ENCODE assay signal across 8 mouse cellular contexts in the genomic region with DNA sequence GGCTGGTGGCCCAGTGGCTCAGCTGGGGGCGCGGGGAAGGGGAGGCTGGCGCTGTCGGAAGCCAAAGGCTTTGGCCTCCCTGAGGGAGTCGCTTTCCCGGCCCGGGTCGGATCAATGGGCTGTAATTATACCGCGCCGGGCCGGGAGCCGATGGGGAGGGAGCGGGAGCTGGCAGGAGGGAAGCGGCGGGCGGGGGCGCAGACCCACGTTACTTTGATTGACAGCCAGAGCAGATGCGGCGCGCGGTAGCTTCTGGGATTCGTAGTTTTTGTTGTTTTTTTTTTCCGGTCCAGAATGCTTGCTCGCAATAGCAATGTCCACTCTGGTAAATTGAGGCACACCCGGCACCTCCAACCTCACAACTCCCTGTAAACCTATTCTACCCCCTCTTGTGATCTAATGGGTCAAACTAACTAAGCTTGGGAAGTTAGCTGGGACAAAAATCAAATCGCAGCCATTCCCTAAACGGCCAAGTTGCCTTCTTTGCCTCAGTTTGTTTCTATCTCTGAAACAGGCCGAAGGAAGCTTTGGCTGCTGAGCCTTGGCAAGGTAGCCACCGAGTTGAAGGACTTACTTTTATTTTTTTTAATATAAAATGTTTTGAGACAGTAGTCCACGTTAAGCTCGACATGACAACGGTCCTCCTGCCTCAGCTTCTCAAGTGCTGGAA. TPM values are rescaled to one million over a fixed set of nuclear protein-coding genes. Genes with fewer than 3 reads are reported as not detected.
DNase-seq lines count a peak whose midpoint lies in the region; ATAC-seq and TF ChIP-seq lines count a peak whose summit lies in the region.

No protein-coding gene starts in this region.

- peak; percentile 50 for ATAC-seq in embryonic facial prominence, embryonic 13.5 days (ENCODE audit: insufficient number of reproducible peaks, insufficient read depth, low FRiP score, low TSS enrichment, low read depth)
- ATAC-seq in limb, embryonic 11.5 days (ENCODE audit: insufficient number of reproducible peaks, low FRiP score, low TSS enrichment, low read depth): peak; percentile 63
- ATAC-seq in midbrain, embryonic 13.5 days: peak; percentile 75

- 1% methylated on average over 34 of the region's 34 CpGs for WGBS in embryonic facial prominence, embryonic 13.5 days
- WGBS in heart, adult 2 months: under 1% methylated on average over 34 of the region's 34 CpGs
- WGBS in kidney, adult 2 months: under 1% methylated on average over 34 of the region's 34 CpGs
- under 1% methylated on average over 32 of the region's 34 CpGs for WGBS in limb, embryonic 11.5 days
- under 1% methylated on average over 34 of the region's 34 CpGs for WGBS in midbrain, embryonic 13.5 days
- under 1% methylated on average over 34 of the region's 34 CpGs for WGBS in small intestine, adult 2 months

- no peak for TF ChIP-seq EP300 in heart, adult 2 months (IDR thresholded peaks at IDR 0.05; ENCODE audit: insufficient read depth, low read depth, low read length)

- peak overlapping the region; percentile 44 for H3K4me3 ChIP-seq in embryonic facial prominence, embryonic 13.5 days
- peak overlapping the region; percentile 68 for H3K4me3 ChIP-seq in heart, adult 2 months
- peak overlapping the region; percentile 43 for H3K4me3 ChIP-seq in kidney, adult 2 months (ENCODE audit: insufficient read depth, low read depth, low read length)
- peak overlapping the region; percentile 25 for H3K4me3 ChIP-seq in limb, embryonic 11.5 days (ENCODE audit: low read depth, low read length)
- H3K4me3 ChIP-seq in midbrain, embryonic 13.5 days (replicated peaks): peak overlapping the region; percentile 39
- H3K4me3 ChIP-seq in small intestine, adult 2 months (ENCODE audit: low read depth, low read length): peak overlapping the region; percentile 67

- peak overlapping the region; percentile 75 for H3K4me2 ChIP-seq in embryonic facial prominence, embryonic 13.5 days
- peak overlapping the region; percentile 56 for H3K4me2 ChIP-seq in limb, embryonic 11.5 days (ENCODE audit: low read depth, severe bottlenecking)
- peak overlapping the region; percentile 67 for H3K4me2 ChIP-seq in midbrain, embryonic 13.5 days (replicated peaks)

- TF ChIP-seq POLR2A in heart, adult 2 months (IDR thresholded peaks at IDR 0.05; ENCODE audit: insufficient read depth, low read depth, low read length): 0 out of 2 replicates have a peak, but pooled peaks have one; percentile 17
- TF ChIP-seq POLR2A in kidney, adult 2 months (IDR thresholded peaks at IDR 0.05; ENCODE audit: low read depth, low read length): no peak
- no peak for TF ChIP-seq POLR2A in small intestine, adult 2 months (IDR thresholded peaks at IDR 0.05; ENCODE audit: low read depth, low read length)

- peak overlapping the region; percentile 38; the same call in 1 of the 2 replicates for H3K9ac ChIP-seq in embryonic facial prominence, embryonic 13.5 days
- H3K9ac ChIP-seq in heart, adult 2 months (ENCODE audit: low read depth, low read length): peak overlapping the region; percentile 68
- H3K9ac ChIP-seq in limb, embryonic 11.5 days (ENCODE audit: low read length): no peak overlapping the region
- no peak overlapping the region for H3K9ac ChIP-seq in midbrain, embryonic 13.5 days (replicated peaks)

- no peak for TF ChIP-seq CTCF in heart, adult 2 months (IDR thresholded peaks at IDR 0.05)
- no peak for TF ChIP-seq CTCF in kidney, adult 2 months (conservative IDR thresholded peaks at IDR 0.05; ENCODE audit: insufficient read depth, insufficient read length, low read depth, low read length)
- TF ChIP-seq CTCF in small intestine, adult 2 months (IDR thresholded peaks at IDR 0.05; ENCODE audit: extremely low read depth, insufficient read length, insufficient replicate concordance, low read depth, low read length): no peak

- peaks cover 10% of the 10 kb centered on the region for H3K27me3 ChIP-seq in embryonic facial prominence, embryonic 13.5 days
- H3K27me3 ChIP-seq in heart, adult 2 months (ENCODE audit: control insufficient read depth, insufficient read depth, low read length): no peaks in the 10 kb centered on the region
- no peaks in the 10 kb centered on the region for H3K27me3 ChIP-seq in kidney, adult 2 months (replicated peaks; ENCODE audit: control insufficient read depth, insufficient read depth, low read length)
- H3K27me3 ChIP-seq in limb, embryonic 11.5 days (ENCODE audit: control insufficient read depth, insufficient read depth, low read length): peaks cover 8% of the 10 kb centered on the region; the same call in 1 of the 2 replicates
- H3K27me3 ChIP-seq in midbrain, embryonic 13.5 days: peaks cover 65% of the 10 kb centered on the region
- H3K27me3 ChIP-seq in small intestine, adult 2 months (ENCODE audit: control insufficient read depth, insufficient read depth, low read length): peaks cover 8% of the 10 kb centered on the region

- no peaks in the 10 kb centered on the region for H3K9me3 ChIP-seq in embryonic facial prominence, embryonic 13.5 days
- no peaks in the 10 kb centered on the region for H3K9me3 ChIP-seq in limb, embryonic 11.5 days (ENCODE audit: control insufficient read depth, low read length)
- no peaks in the 10 kb centered on the region for H3K9me3 ChIP-seq in midbrain, embryonic 13.5 days

- peak overlapping the region; percentile 95 for H3K27ac ChIP-seq in embryonic facial prominence, embryonic 13.5 days
- H3K27ac ChIP-seq in heart, adult 2 months: peak overlapping the region; percentile 95
- peak overlapping the region; percentile 73; the same call in 1 of the 2 replicates for H3K27ac ChIP-seq in kidney, adult 2 months (ENCODE audit: insufficient read depth, low read depth, low read length)
- peak overlapping the region; percentile 87 for H3K27ac ChIP-seq in limb, embryonic 11.5 days (replicated peaks; ENCODE audit: low read depth, low read length)
- peak overlapping the region; percentile 84 for H3K27ac ChIP-seq in midbrain, embryonic 13.5 days
- H3K27ac ChIP-seq in small intestine, adult 2 months (ENCODE audit: insufficient read depth, low read depth, low read length): peak overlapping the region; percentile 36; the same call in 1 of the 2 replicates

- peaks cover 76% of the 10 kb centered on the region for H3K4me1 ChIP-seq in embryonic facial prominence, embryonic 13.5 days
- peaks cover 6% of the 10 kb centered on the region for H3K4me1 ChIP-seq in heart, adult 2 months (ENCODE audit: control insufficient read depth, insufficient read depth, low read length)
- H3K4me1 ChIP-seq in kidney, adult 2 months (ENCODE audit: control insufficient read depth, insufficient read depth, low read length): 0 out of 2 replicates have a peak, but pooled peaks cover 3% of the 10 kb centered on the region
- peaks cover 59% of the 10 kb centered on the region for H3K4me1 ChIP-seq in limb, embryonic 11.5 days (ENCODE audit: control insufficient read depth, insufficient read depth, low read length)
- peaks cover 77% of the 10 kb centered on the region for H3K4me1 ChIP-seq in midbrain, embryonic 13.5 days (replicated peaks)
- H3K4me1 ChIP-seq in small intestine, adult 2 months (ENCODE audit: control insufficient read depth, insufficient read depth, insufficient read length, low read length): peaks cover 9% of the 10 kb centered on the region

- intact Hi-C loops in heart, adult 2 months (cut with DNase I): loop anchor here (1.0 kb wide), 1 partner anchor 12 kb away; a partner anchor contains a TSS

- H3K36me3 ChIP-seq in embryonic facial prominence, embryonic 13.5 days: peaks cover 17% of the 10 kb centered on the region
- H3K36me3 ChIP-seq in heart, adult 2 months (ENCODE audit: control insufficient read depth, insufficient read depth, low read length): no peaks in the 10 kb centered on the region
- H3K36me3 ChIP-seq in kidney, adult 2 months (ENCODE audit: control insufficient read depth, insufficient read depth, low read length): no peaks in the 10 kb centered on the region
- H3K36me3 ChIP-seq in limb, embryonic 11.5 days (ENCODE audit: control insufficient read depth, insufficient read depth, low read length): no peaks in the 10 kb centered on the region
- H3K36me3 ChIP-seq in midbrain, embryonic 13.5 days: peaks cover 10% of the 10 kb centered on the region
- peaks cover 4% of the 10 kb centered on the region for H3K36me3 ChIP-seq in small intestine, adult 2 months (ENCODE audit: control insufficient read depth, insufficient read depth, low read length)

- DNase-seq in 3T3-L1 (ENCODE audit: low read depth, low spot score): peak; percentile 92
- peak; percentile 80 to 82 for DNase-seq in adrenal gland, postnatal 4 days (ENCODE audit: low spot score in 2 of 2)
- peak; percentile 92 to 94 for DNase-seq in heart, adult 2 months
- DNase-seq in kidney, adult 2 months: peak; percentile 98
- DNase-seq in limb, embryonic 11.5 days (ENCODE audit: low spot score): peak; percentile 99

- H3K79me2 ChIP-seq in heart, adult 2 months (replicated peaks; ENCODE audit: control insufficient read depth, insufficient read depth, low read length): no peaks in the 10 kb centered on the region

RNA-seq across cellular contexts. Expression of a gene that starts 3.4 kb away (rescaled TPM):
- total RNA-seq in adrenal gland, postnatal 4 days (2021): 10 to 100 TPM; 24.9 to 30.4 TPM
- 63.4 and 71.4 TPM in 2 replicates for polyA plus RNA-seq in embryonic facial prominence, embryonic 13.5 days (2015; fragmentation: Nextera tagmentation; extraction: Ambion mirVana)
- 1 to 10 TPM; 6.8 to 7.4 TPM for total RNA-seq in heart, adult 2 months (2021)
- 40.9 and 43.8 TPM in 2 replicates for polyA plus RNA-seq in heart, adult 2 months (2012; rRNA removed)
- 63.7 and 93.5 TPM in 2 replicates for polyA plus RNA-seq in kidney, adult 2 months (2012; rRNA removed)
- 13.7 and 18.4 TPM in 2 replicates for polyA plus RNA-seq in limb, embryonic 11.5 days (2014; fragmentation: Nextera tagmentation; extraction: Ambion mirVana)
- 23.6 and 26.2 TPM in 2 replicates for polyA plus RNA-seq in midbrain, embryonic 13.5 days (2015; fragmentation: Nextera tagmentation; extraction: Ambion mirVana)
- 17.8 and 20.4 TPM in 2 replicates for polyA plus RNA-seq in small intestine, adult 2 months (2012; rRNA removed)

RNA-seq across cellular contexts. Expression of a gene that starts 11.7 kb away (rescaled TPM):
- total RNA-seq in adrenal gland, postnatal 4 days (2021): 100 to 1,000 TPM; 639 to 647 TPM
- 464 and 465 TPM in 2 replicates for polyA plus RNA-seq in embryonic facial prominence, embryonic 13.5 days (2015; fragmentation: Nextera tagmentation; extraction: Ambion mirVana)
- total RNA-seq in heart, adult 2 months (2021): 1,000 to 10,000 TPM in 1 of 2 experiments, 100 to 1,000 TPM in 1; 982 to 1,113 TPM
- polyA plus RNA-seq in heart, adult 2 months (2012; rRNA removed): 2,586 and 3,063 TPM in 2 replicates
- 2,250 and 2,535 TPM in 2 replicates for polyA plus RNA-seq in kidney, adult 2 months (2012; rRNA removed)
- polyA plus RNA-seq in limb, embryonic 11.5 days (2014; fragmentation: Nextera tagmentation; extraction: Ambion mirVana): 259 and 343 TPM in 2 replicates
- polyA plus RNA-seq in midbrain, embryonic 13.5 days (2015; fragmentation: Nextera tagmentation; extraction: Ambion mirVana): 451 and 572 TPM in 2 replicates
- 1,054 and 3,003 TPM in 2 replicates for polyA plus RNA-seq in small intestine, adult 2 months (2012; rRNA removed)

RNA-seq across cellular contexts. Expression of a gene that starts 26.0 kb away (rescaled TPM):
- total RNA-seq in adrenal gland, postnatal 4 days (2021): 10 to 100 TPM; 74.2 to 74.4 TPM
- 84.2 and 90.1 TPM in 2 replicates for polyA plus RNA-seq in embryonic facial prominence, embryonic 13.5 days (2015; fragmentation: Nextera tagmentation; extraction: Ambion mirVana)
- 10 to 100 TPM; 46.6 to 53.5 TPM for total RNA-seq in heart, adult 2 months (2021)
- polyA plus RNA-seq in heart, adult 2 months (2012; rRNA removed): 68.0 and 81.9 TPM in 2 replicates
- polyA plus RNA-seq in kidney, adult 2 months (2012; rRNA removed): 93.0 and 107 TPM in 2 replicates
- polyA plus RNA-seq in limb, embryonic 11.5 days (2014; fragmentation: Nextera tagmentation; extraction: Ambion mirVana): 80.3 and 82.1 TPM in 2 replicates
- 74.5 and 77.1 TPM in 2 replicates for polyA plus RNA-seq in midbrain, embryonic 13.5 days (2015; fragmentation: Nextera tagmentation; extraction: Ambion mirVana)
- polyA plus RNA-seq in small intestine, adult 2 months (2012; rRNA removed): 318 and 828 TPM in 2 replicates

RNA-seq across cellular contexts. Expression of a gene that starts 29.9 kb away (rescaled TPM):
- 10 to 100 TPM; 12.8 to 20.2 TPM for total RNA-seq in adrenal gland, postnatal 4 days (2021)
- polyA plus RNA-seq in embryonic facial prominence, embryonic 13.5 days (2015; fragmentation: Nextera tagmentation; extraction: Ambion mirVana): 12.8 and 17.2 TPM in 2 replicates
- total RNA-seq in heart, adult 2 months (2021): 1 to 10 TPM; 5.1 to 7.7 TPM
- polyA plus RNA-seq in heart, adult 2 months (2012; rRNA removed): 19.0 and 20.1 TPM in 2 replicates
- polyA plus RNA-seq in kidney, adult 2 months (2012; rRNA removed): 3.9 and 4.3 TPM in 2 replicates
- polyA plus RNA-seq in limb, embryonic 11.5 days (2014; fragmentation: Nextera tagmentation; extraction: Ambion mirVana): 11.1 and 11.6 TPM in 2 replicates
- polyA plus RNA-seq in midbrain, embryonic 13.5 days (2015; fragmentation: Nextera tagmentation; extraction: Ambion mirVana): 2.8 and 4.4 TPM in 2 replicates
- 7.3 and 34.4 TPM in 2 replicates for polyA plus RNA-seq in small intestine, adult 2 months (2012; rRNA removed)

RNA-seq across cellular contexts. Expression of a gene that starts 35.1 kb away (rescaled TPM):
- total RNA-seq in adrenal gland, postnatal 4 days (2021): 1 to 10 TPM; 1.1 to 2.1 TPM
- 1.3 and 2.0 TPM in 2 replicates for polyA plus RNA-seq in embryonic facial prominence, embryonic 13.5 days (2015; fragmentation: Nextera tagmentation; extraction: Ambion mirVana)
- total RNA-seq in heart, adult 2 months (2021): 1 to 10 TPM; 2.5 to 3.7 TPM
- 1.9 and 2.5 TPM in 2 replicates for polyA plus RNA-seq in heart, adult 2 months (2012; rRNA removed)
- 1.0 and 1.1 TPM in 2 replicates for polyA plus RNA-seq in kidney, adult 2 months (2012; rRNA removed)
- polyA plus RNA-seq in limb, embryonic 11.5 days (2014; fragmentation: Nextera tagmentation; extraction: Ambion mirVana): 0.63 and 1.5 TPM in 2 replicates
- polyA plus RNA-seq in midbrain, embryonic 13.5 days (2015; fragmentation: Nextera tagmentation; extraction: Ambion mirVana): 2.9 and 3.0 TPM in 2 replicates
- 0.33 and 0.58 TPM in 2 replicates for polyA plus RNA-seq in small intestine, adult 2 months (2012; rRNA removed)

Comparison
In these comparisons a context has a peak if more than half of its experiments do, and no peak if none do; other contexts are left out.
1. Peak in every context shown above with its lines: DNase-seq, ATAC-seq, H3K4me3 ChIP-seq and H3K27ac ChIP-seq.
2. H3K27ac ChIP-seq: peak in every context shown above with its lines; median percentile 95 in embryonic facial prominence, embryonic 13.5 days; 95 in heart, adult 2 months; 87 in limb, embryonic 11.5 days; 84 in midbrain, embryonic 13.5 days; 73 in kidney, adult 2 months; 36 in small intestine, adult 2 months.
3. H3K9ac ChIP-seq: peak in embryonic facial prominence, embryonic 13.5 days (single experiment) and heart, adult 2 months (single experiment); none in limb, embryonic 11.5 days (single experiment) and midbrain, embryonic 13.5 days (single experiment).